Mouse (Mus musculus) bone marrow, adult 2 months (tissue): Measurements from ENCODE around the gene Steap4.

ENCODE experiments used
- CTCF ChIP-seq: fragments of 200-500 bp; IDR thresholded peaks from 2 replicates; pipeline ENCODE4 v1.5.1; 2011; ENCODE audit warnings: low read length, control low read depth; ENCODE audit not compliant: control insufficient read depth, insufficient read depth
- POLR2A ChIP-seq: fragments of 200-500 bp; IDR thresholded peaks from 2 replicates; pipeline ENCODE4 v1.6.1; 2011; ENCODE audit warnings: low read depth, mild to moderate bottlenecking, control low read depth, low read length, borderline replicate concordance; ENCODE audit not compliant: control insufficient read depth

- TF ChIP-seq CTCF (no peak), POLR2A (no peak)
Observed at GRCm38 (mm10) chr5:8002827-8003226, 42.6 kb downstream of the Steap4 start.
